Mouse (Mus musculus) ovary, postnatal 36 days (tissue): ENCODE results near the gene Ung.

Experiments
- DNase-seq: peaks from one replicate; pipeline ENCODE4 v3.0.0; 2022; ENCODE audit warnings: low spot score, mixed read lengths

The Ung gene

DNA sequence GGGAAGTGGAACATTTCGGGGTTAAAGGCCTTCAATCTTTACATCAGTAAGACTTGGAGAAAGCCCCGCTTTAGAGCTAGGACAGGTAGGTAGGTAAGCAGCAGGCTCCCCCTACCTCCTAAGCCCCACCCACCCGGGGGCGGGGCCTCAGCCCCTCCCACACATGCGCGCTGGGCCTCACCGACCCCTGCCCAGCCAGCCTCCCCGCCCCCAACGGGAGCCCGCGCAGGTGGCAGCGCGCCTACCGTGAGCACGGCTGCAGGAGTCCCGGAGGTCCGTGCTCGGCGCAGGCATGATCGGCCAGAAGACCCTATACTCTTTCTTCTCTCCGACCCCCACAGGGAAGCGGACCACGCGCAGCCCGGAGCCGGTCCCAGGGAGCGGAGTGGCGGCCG is at the start of gene Ung:
Ung (plus strand) TSS at position 176 of the 395 bp plus-strand sequence.
- DNase-seq: peak; percentile 65

DNA sequence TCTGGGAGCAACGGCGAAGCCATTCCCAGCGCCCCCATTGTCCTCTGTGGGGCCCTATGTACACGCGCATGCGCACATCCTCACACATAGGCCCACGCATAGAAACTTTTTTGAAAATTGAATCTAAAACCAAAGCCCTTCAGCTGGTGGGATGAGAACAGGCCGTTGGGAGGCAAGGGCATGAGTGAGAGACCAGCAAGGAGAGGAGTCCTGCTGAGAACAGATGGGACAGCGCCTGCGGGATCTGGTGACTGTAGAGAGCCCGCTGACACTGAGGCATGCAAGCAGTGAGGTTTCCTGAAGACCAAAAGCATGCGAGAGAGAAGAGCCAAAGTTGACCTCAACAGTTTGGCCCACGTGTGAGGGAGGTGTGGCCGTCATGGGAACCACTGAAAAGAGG is 44.7 kb upstream of the Ung start:
- no peak for DNase-seq

DNA sequence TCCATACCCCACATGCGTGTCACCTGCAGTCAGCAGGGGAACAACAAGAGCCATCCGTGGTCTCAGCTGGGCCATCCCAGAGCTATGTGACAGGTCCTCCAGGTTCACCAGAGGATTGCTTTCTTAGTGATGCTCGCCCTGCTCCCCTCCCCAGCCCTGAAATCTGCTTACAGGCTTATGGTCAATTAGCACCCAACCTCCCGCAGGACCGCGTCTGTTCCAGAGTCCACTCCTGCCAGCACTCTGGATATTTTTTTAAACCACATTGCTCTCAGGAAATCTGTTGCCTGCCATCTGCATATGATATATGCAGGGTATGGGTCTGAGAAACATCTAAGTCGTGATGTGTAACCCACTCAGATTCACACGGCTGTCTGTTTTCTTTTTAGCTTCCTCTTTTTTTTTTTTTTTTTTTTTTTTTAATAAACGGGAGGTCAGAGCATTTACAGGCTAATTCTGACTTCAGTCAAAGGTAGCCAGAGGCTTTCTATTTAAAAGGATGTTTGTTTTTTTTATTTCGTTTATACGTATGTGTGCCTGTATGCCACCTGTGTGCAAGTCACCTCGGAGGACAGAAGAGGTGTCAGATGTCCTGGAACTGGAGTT is 42.2 kb upstream of the Ung start:
- no peak for DNase-seq

DNA sequence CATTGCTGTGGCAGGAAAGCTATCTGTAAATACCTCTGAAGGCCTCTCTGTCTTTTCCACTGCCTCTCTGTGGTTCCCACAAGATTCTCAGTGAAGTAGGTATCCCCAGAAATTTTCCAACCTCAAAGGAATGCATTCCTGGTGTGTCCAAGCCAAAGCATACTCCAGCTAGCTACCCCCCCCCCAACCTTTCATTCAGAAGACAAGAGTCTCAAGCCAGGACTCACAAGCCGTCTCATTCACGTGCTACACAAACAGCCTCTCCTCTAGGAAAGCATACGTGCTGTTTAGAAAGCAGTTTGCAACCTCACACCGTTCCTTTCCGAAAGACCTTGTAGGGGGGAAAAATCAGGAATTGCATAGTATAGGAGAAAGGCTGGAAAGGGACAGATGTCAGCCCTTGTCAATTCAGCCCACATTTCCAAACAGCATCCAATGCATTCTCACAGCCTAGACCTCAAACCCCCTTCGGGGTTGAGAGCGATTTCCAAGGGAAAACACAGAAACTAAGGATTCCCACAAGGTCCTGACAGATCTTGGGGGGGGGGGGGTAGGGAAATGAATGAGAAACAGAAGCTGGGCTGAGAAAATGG is 39.7 kb upstream of the Ung start:
- DNase-seq: no peak

DNA sequence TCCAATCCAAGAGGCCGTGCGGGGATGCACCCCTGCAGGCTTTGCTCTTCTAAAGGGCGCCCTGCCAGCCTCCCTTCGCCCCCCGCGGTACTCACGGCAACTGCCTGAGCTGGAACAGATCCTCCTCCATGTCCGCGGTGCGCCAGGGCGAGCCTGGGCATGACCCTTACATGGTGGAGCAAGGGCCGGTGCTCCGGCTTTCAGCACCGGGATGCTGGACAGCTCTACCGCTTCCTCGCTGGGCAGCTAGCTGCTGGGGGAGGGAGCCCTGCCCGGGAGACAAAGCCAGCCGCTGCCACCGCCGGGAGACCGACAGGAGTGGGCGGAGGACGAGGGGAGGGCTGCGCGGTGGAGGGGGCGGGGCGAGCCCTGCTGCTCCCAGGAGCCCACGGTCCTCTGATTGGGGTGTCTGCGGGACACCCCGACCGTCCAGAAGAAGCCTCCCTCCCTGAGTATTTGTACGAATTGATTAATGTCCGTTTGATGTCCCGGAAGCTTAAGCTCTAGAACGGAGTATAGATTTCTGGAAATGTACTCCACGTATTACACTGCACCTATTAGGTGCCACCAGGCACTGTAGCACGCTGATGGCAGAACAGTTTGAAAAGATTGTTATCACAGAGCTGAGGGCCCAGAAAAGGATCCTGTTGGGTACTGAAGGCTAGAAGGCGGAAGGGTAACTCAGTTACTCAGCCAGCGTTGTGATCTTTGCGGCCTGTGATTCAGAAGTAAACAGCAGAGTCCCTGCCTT is 39.0 kb upstream of the Ung start, which contains the start of gene Svop:
Svop (minus strand) TSS at position 514 of the 751 bp plus-strand sequence.
- peak; percentile 85 for DNase-seq

DNA sequence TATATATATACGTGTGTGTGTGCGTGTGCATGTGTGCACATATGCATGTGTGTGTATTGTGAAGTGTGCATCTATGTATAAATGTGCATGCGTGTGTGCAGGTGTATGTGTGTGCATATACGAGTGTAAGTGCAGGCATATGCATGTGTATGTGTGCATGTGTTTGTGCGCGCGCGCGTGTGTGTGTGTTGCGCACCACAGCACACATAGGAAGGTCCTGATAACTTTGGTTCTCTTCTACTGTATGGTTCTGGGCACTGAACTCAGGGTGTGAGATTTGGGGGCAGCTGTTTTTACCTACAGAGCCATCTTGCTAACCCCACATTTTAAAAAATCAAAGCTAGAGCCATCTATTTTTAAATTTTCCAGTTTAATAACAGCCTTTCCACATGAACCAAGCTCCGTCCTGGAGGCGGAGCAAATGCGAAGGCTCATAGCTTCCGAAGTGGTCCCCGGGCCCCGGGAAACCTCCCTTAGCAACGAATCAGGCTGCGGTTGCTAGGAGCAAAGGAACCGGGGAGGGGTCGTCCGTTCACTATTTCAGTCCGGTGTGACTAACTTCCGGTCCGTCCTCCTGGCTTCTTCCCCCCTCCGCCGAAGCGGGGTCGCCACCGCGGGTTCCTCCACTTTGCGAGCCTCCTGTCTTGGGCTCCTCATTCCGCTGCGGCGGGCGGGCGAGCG is 30.3 kb upstream of the Ung start:
- DNase-seq: peak; percentile 92

DNA sequence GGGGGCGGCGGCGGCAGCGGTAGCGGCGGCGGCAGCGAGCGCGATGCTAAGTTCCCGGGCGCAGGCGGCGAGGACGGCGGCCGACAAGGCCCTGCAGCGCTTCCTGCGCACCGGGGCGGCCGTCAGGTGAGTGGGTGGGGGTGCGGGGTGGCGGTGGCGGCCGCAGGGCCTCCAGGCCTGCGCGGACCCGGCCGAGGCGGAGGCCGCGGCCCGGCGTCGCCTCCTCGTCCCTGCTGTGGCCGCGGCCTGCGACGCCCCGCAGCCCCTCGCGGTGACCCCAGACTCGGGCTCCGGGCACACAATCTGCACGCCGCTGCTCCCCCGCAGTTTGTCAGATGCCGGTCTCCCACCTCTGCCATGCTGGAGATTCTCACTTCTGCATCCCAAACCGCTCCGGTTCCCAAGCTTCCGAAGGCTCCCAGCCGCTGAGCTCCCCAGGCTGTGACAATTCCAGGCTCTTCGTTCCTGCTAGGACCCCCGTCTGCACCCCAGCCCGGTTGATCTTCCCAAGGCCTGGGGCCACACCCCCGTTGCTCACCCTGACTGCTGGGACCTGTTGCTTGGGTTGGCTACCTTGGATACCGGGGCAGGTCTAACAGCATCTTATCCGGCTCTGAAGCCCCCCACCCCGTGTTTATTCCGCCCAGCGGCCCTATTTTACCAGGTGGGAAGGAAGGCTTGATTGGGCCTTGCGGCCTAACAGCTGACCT is 29.6 kb upstream of the Ung start:
- no peak for DNase-seq

DNA sequence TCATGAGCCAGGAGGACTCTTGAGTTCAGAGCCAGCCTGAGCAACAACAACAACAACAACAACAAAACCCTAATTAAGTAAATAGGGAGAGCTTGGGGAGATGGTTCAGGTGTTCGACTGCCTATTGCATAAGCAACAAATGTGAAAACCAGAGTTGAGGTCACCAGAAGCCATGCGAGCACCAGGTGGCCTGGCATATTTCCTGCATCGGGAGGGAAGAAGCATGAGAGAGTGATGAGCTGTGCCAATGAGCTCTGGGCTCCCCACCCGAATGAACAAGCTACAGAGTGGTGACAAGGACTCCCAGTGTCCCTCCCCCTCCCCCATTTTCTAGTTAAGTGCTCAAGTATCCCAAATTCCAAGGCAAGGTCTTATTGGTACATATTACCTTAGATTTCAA is 28.3 kb upstream of the Ung start:
- DNase-seq: no peak

DNA sequence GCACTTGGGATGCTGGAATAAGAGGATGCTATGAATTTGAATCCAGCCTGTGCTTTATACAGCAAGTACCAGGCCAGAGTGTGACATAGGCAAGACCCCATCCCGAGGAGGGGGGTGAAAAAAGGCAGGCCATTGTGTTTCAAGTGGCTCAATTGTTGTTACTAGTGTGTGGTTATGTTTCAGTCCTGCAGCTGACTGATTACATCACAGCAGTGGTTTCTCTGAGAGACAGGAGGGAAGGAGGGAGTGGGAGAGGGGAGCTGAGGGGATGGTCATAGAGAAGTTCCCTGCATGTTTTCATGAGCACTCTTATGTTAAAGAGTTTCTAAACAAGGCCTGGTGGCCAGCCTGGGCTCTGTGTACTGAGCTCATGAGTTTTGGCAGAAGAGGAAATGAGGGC is 27.4 kb upstream of the Ung start:
- DNase-seq: no peak

DNA sequence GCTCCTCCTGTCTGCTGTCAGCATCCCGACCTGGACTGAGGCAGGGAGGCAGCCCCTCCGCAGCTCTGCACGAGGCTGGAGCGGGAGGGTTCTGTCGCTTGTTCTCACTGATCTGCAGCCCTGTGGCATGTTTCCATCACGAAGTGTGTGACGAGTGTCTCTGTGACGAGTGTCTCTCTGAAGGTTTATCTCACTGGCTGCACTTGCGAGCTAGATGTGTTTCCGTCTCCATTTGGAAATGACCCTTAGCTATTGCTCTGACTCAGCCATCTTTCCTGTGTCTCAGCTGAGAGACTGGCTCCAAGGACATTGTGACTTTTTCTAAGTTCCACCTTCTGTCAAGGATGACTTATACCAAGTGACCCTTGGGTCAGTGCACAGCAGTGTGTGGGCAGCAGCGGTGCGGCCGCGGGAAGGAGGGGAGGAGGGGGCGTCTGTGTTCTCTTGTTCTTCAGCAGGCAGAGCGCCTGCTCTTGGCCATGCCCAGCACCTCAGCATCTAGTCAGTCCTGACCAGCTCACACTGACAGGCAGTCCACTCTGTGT is 23.7 kb upstream of the Ung start:
- DNase-seq: no peak

DNA sequence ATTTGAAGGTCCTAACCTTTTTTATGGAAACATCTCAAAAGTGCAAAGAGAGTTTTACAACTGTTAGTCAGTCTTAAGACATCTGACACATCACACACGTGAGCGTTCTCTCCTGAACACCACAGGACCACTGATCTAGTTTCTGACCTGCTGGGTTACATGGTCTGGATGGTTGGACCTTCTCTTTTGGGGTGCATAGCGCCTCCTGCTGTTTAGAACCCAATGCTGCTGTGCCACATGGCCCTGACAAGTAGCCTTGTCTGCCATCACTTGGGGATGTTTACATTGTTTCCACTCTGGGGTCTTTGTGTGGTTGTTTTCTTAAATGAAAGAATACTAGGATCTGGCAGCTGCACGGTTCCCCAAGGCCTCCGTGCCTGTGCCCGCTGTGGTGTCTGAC is 16.9 kb upstream of the Ung start:
- DNase-seq: no peak

DNA sequence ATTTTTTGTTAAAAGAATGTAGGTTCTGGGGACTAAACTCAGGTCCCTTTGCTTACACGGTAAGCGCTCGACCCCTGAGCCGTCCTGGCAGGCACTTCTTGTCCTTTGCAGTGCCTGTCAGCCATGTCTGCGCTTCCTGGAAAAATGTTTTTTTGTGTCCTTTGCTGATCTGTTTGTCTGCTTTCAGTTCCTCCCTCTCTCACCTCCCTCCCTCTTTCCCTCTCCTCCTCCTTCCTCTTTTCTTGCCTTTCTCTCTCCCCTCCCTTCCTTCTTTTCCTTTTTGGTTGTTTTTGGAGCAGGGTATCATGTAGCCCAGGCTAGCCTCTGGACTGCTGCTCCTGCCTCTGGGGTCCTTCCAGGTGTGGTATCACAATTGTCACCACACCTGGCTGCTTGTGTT is 15.2 kb upstream of the Ung start:
- no peak for DNase-seq

DNA sequence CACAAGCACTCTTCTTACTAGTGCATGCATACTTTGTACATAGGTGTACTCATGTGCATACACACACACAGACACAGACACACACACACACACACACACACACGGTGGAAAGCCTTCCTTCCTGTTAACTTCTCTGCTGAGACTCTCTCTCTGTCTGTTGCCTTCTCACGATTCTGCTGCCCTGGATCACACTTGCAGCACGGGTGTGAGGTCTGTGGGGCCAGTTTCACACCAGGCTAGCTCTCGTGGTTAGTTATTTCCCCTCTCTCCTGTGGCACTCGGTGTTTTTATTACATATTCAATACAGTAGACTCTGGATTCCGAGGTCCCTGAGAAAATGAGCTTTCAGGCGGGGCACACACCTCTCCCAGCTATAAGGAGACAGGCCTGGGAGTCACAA is 13.6 kb upstream of the Ung start:
- no peak for DNase-seq

DNA sequence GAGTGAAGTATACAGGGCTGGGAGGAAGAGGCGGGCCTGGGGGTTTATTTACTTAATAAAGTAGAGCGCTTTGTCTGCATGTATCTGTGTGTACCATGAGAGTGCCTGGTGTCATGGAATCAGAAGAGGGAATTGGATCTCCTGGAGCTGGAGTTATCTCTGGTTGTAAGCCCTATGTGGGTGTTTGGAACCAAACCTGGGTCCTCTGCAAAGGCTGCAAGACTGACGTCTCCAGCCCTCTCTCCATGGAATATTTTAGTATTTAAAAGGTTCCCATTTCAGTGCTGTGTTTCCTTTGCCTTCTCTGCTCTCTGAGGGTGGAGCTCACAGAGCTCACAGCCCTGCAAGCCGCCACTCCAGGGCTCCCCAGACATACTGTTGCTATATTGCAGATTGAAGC is 10.4 kb upstream of the Ung start:
- no peak for DNase-seq

DNA sequence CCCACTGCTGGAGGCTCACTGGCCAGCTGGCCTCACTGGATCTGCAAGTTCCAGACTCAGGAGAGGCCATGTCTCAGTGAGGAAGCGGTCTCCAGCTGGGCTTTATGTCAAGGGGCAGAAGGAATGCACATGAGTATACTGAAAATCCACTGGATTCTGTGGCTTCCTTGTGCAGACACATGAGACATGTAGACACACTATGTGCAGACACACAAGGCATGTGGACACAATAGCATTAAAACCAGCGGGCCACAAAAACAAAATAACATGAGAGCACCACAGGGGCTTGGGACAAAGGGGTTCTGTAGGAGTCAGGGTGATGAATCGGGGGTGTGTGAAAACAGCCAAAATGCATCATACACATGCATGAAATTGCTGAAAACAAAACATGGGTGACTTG is 4.2 kb upstream of the Ung start:
- no peak for DNase-seq

DNA sequence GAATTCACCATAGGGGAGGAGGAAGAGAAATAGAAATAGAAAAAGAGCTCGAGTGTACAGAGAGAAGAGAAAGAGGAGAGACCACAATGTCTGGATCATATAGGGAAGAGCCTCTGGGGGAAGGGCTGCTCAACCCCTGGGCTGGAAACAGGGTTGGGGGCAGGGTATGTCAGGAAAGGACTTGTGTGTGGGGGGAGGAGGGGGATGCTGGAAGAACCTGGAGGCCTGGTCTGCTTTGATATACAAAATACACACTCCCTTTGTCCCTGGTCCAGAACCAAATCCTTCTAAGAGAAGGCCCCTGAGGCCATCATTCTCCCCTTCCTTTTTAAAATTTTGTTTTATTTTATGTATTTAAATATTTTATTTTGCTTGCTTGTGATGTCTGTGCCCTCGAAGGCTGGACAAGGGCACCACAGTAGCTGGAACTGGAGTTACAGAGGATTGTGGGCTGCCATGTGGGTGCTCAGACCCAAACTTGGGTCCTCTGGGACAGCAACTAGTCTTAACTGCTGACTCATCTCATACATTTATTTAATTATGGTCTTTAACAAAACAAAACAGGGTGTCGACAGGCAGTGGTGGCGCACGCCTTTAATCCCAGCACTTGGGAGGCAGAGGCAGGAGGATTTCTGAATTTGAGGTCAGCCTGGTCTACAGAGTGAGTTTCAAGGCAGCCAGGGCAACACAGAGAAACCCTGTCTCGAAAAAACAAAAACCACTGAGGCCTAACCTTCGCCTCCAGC is 3.5 kb upstream of the Ung start:
- no peak for DNase-seq

DNA sequence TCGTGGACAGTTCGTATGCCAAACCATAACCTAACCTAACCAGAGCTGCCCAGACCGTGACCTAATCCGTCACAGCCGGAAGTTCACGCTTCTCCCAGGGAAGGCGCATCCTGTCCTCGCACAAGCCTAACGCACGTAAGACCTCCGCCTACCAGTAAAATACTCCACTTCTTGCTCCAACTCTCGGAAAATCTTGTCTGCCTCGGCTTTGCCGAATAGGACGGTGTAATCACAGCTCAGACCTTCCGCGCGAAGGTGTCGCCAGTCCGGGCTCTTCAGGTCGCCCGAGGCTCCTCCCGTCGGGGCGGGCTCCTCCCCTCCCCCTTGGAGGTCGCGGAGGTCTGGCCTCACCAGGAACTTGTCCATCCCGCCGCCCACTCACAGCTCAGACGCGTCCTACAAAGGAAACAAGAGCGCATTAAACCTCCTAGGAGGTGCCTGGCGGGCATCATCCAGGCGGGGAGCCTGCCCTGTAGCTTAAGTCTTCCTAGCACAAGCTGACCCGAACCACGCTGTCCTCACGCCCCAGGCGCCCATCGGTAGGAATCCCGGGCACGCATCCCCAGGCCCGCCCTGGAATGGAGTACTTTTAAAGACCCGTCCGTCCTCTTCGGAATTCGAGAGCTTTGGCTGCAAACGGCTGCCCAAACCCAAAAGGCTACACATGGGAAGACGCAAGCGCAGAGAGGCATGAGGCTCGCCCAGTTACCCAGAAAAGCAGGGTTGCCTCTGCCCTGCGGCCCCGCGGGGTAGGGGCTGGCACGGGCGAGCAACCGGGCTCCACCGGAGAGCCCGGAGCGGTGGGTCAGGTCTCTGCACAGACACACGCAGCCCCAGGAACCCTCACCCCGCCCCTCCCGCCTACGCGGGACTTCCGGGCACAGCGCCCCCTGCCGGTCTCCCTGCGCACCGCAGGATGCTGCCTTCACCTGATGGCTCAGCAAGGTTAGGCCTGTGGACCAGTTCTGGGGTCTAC is 2.5 kb upstream of the Ung start, which contains the start of gene Alkbh2:
Alkbh2 (minus strand) TSS at position 845 of the 976 bp plus-strand sequence.
- peak; percentile 83 for DNase-seq

DNA sequence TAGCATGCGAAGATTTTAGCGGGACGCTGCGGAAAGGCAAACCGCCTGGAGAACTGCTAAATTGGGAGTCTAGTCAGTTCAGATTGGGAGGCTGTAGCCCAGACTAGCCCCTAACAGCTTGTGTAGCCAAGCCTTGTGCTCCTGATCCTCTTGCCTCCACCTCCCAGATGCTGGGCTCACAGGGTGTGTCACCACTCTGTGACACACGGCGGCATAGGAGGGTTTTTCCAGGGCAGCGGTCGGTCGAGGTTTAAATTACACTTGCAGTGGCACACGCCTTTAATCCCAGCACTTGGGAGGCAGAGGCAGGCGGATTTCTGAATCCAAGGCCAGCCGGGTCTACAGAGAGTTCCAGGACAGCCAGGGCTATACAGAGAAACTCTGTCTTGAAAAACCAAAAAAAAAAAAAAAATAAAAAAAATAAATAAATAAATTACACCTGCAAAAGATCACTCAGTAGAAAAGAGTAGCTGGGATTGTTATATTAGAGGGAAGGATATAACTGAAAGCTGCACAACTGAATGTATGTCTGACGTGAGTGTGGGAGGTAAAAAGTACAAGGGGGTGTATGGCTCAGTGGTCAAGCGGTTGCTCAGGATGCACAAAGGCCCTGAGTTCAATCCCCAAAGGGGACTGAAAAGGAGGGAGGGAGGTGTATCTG is 506 bp upstream of the Ung start:
- no peak for DNase-seq
